Mouse (Mus musculus): Measurements from ENCODE around the gene Thtpa. TPM values are rescaled to one million over a fixed set of nuclear protein-coding genes. Genes with fewer than 3 reads are reported as not detected.
A peak's percentile ranks its signal among the peaks of the same experiment; 100 is the strongest.

The Thtpa gene
- polyA plus RNA-seq, 1 experiment from 2014 or later: 22.8 TPM

GRCm38 (mm10) chr14:55111720-55112119 is 17.1 kb downstream of the Thtpa start:
- Histone ChIP-seq H3K27ac (replicated peaks) (no peak overlapping the region), H3K27me3 (replicated peaks; ENCODE audit: low read depth, poor library complexity, severe bottlenecking) (peaks cover 97% of the 10 kb centered on the region), H3K36me3 (replicated peaks) (no peaks in the 10 kb centered on the region), H3K4me1 (peaks cover 66% of the 10 kb centered on the region), H3K4me3 (no peak overlapping the region), H3K9me3 (no peaks in the 10 kb centered on the region)
- WGBS: 78% methylated on average over 2 of the region's 2 CpGs
- DNase-seq (ENCODE audit: low spot score): no peak

GRCm38 (mm10) chr14:55113351-55113974 is 18.9 kb downstream of the Thtpa start:
- peaks cover 100% of the 10 kb centered on the region for H3K27me3 ChIP-seq (replicated peaks; ENCODE audit: low read depth, poor library complexity, severe bottlenecking)
- no peak for DNase-seq (ENCODE audit: low spot score)
- peaks cover 55% of the 10 kb centered on the region for H3K4me1 ChIP-seq
- H3K4me3 ChIP-seq: peak overlapping the region; percentile 71
- no peaks in the 10 kb centered on the region for H3K36me3 ChIP-seq (replicated peaks)
- no peak overlapping the region for H3K27ac ChIP-seq (replicated peaks)
- H3K9me3 ChIP-seq: no peaks in the 10 kb centered on the region
- WGBS: 74% methylated on average over 51 of the region's 51 CpGs

- 10% methylated on average over 26 of the region's 26 CpGs for WGBS
- DNase-seq (ENCODE audit: low spot score): peak; percentile 52
- Histone ChIP-seq H3K36me3 (replicated peaks) (no peaks in the 10 kb centered on the region), H3K27ac (replicated peaks) (no peak overlapping the region), H3K27me3 (replicated peaks; ENCODE audit: low read depth, poor library complexity, severe bottlenecking) (peaks cover 100% of the 10 kb centered on the region), H3K4me1 (peaks cover 48% of the 10 kb centered on the region), H3K9me3 (no peaks in the 10 kb centered on the region), H3K4me3 (peak overlapping the region; percentile 71)
These were observed 19.5 kb downstream of the Thtpa start for GRCm38 (mm10) chr14:55113975-55114645.

GRCm38 (mm10) chr14:55114759-55115701 is 20.4 kb downstream of the Thtpa start:
- peak overlapping the region; percentile 71 for H3K4me3 ChIP-seq
- H3K27me3 ChIP-seq (replicated peaks; ENCODE audit: low read depth, poor library complexity, severe bottlenecking): peaks cover 96% of the 10 kb centered on the region
- H3K4me1 ChIP-seq: peaks cover 39% of the 10 kb centered on the region
- H3K27ac ChIP-seq (replicated peaks): peak overlapping the region; percentile 69
- H3K9me3 ChIP-seq: no peaks in the 10 kb centered on the region
- DNase-seq (ENCODE audit: low spot score): peak; percentile 74
- 1% methylated on average over 78 of the region's 78 CpGs for WGBS
- H3K36me3 ChIP-seq (replicated peaks): no peaks in the 10 kb centered on the region

GRCm38 (mm10) chr14:55115846-55116245 is 21.3 kb downstream of the Thtpa start:
- Histone ChIP-seq H3K27me3 (replicated peaks; ENCODE audit: low read depth, poor library complexity, severe bottlenecking) (peaks cover 87% of the 10 kb centered on the region), H3K4me3 (peak overlapping the region; percentile 71), H3K4me1 (peaks cover 37% of the 10 kb centered on the region), H3K36me3 (replicated peaks) (no peaks in the 10 kb centered on the region), H3K27ac (replicated peaks) (no peak overlapping the region), H3K9me3 (no peaks in the 10 kb centered on the region)
- WGBS: 0% methylated on average over 8 of the region's 8 CpGs
- no peak for DNase-seq (ENCODE audit: low spot score)

- H3K4me1 ChIP-seq: peaks cover 37% of the 10 kb centered on the region
- no peak within 1 kb of the TSS for H3K27ac ChIP-seq (replicated peaks)
- H3K36me3 ChIP-seq (replicated peaks): no peaks in the 10 kb centered on the region
- H3K27me3 ChIP-seq (replicated peaks; ENCODE audit: low read depth, poor library complexity, severe bottlenecking): peaks cover 80% of the 10 kb centered on the region
- WGBS: 4% methylated on average over 21 of the region's 21 CpGs
- DNase-seq (ENCODE audit: low spot score): no peak
- peak within 1 kb of the TSS; percentile 71 for H3K4me3 ChIP-seq
- H3K9me3 ChIP-seq: no peaks in the 10 kb centered on the region
These were observed 22.0 kb downstream of the Thtpa start, which contains the start of gene Jph4 for GRCm38 (mm10) chr14:55116425-55117200. Jph4 (minus strand) TSS chr14:55116935.

- no peak for DNase-seq (ENCODE audit: low spot score)
- no peak overlapping the region for H3K27ac ChIP-seq (replicated peaks)
- H3K4me1 ChIP-seq: peaks cover 39% of the 10 kb centered on the region
- peaks cover 62% of the 10 kb centered on the region for H3K27me3 ChIP-seq (replicated peaks; ENCODE audit: low read depth, poor library complexity, severe bottlenecking)
- WGBS: 84% methylated on average over 4 of the region's 4 CpGs
- no peaks in the 10 kb centered on the region for H3K9me3 ChIP-seq
- no peak overlapping the region for H3K4me3 ChIP-seq
- H3K36me3 ChIP-seq (replicated peaks): no peaks in the 10 kb centered on the region
These were observed 24.3 kb downstream of the Thtpa start for GRCm38 (mm10) chr14:55118852-55119251.

- no peaks in the 10 kb centered on the region for H3K9me3 ChIP-seq
- 69% methylated on average over 4 of the region's 4 CpGs for WGBS
- no peak overlapping the region for H3K27ac ChIP-seq (replicated peaks)
- peaks cover 32% of the 10 kb centered on the region for H3K4me1 ChIP-seq
- peaks cover 55% of the 10 kb centered on the region for H3K27me3 ChIP-seq (replicated peaks; ENCODE audit: low read depth, poor library complexity, severe bottlenecking)
- no peak for DNase-seq (ENCODE audit: low spot score)
- H3K4me3 ChIP-seq: no peak overlapping the region
- no peaks in the 10 kb centered on the region for H3K36me3 ChIP-seq (replicated peaks)
These were observed 25.0 kb downstream of the Thtpa start for GRCm38 (mm10) chr14:55119421-55120134.

- WGBS: 13% methylated on average over 5 of the region's 5 CpGs
- peak; percentile 84 for DNase-seq (ENCODE audit: low spot score)
- H3K27ac ChIP-seq (replicated peaks): peak overlapping the region; percentile 30; the same call in 1 of the 2 replicates
- H3K4me3 ChIP-seq: peak overlapping the region; percentile 21; the same call in 1 of the 2 replicates
- no peaks in the 10 kb centered on the region for H3K9me3 ChIP-seq
- peaks cover 31% of the 10 kb centered on the region for H3K27me3 ChIP-seq (replicated peaks; ENCODE audit: low read depth, poor library complexity, severe bottlenecking)
- H3K4me1 ChIP-seq: peaks cover 8% of the 10 kb centered on the region
- no peaks in the 10 kb centered on the region for H3K36me3 ChIP-seq (replicated peaks)
These were observed 27.4 kb downstream of the Thtpa start for GRCm38 (mm10) chr14:55121947-55122346.

GRCm38 (mm10) chr14:55122359-55122758 is 27.8 kb downstream of the Thtpa start:
- peak overlapping the region; percentile 21; the same call in 1 of the 2 replicates for H3K4me3 ChIP-seq
- peaks cover 27% of the 10 kb centered on the region for H3K27me3 ChIP-seq (replicated peaks; ENCODE audit: low read depth, poor library complexity, severe bottlenecking)
- no peaks in the 10 kb centered on the region for H3K36me3 ChIP-seq (replicated peaks)
- H3K9me3 ChIP-seq: no peaks in the 10 kb centered on the region
- 53% methylated on average over 8 of the region's 8 CpGs for WGBS
- H3K27ac ChIP-seq (replicated peaks): peak overlapping the region; percentile 30; the same call in 1 of the 2 replicates
- H3K4me1 ChIP-seq: peaks cover 7% of the 10 kb centered on the region
- DNase-seq (ENCODE audit: low spot score): no peak

- H3K4me1 ChIP-seq: peaks cover 7% of the 10 kb centered on the region
- H3K4me3 ChIP-seq: no peak overlapping the region
- 85% methylated on average over 5 of the region's 5 CpGs for WGBS
- H3K27me3 ChIP-seq (replicated peaks; ENCODE audit: low read depth, poor library complexity, severe bottlenecking): 0 out of 2 replicates have a peak, but pooled peaks cover 5% of the 10 kb centered on the region
- DNase-seq (ENCODE audit: low spot score): no peak
- no peak overlapping the region for H3K27ac ChIP-seq (replicated peaks)
- H3K9me3 ChIP-seq: no peaks in the 10 kb centered on the region
- no peaks in the 10 kb centered on the region for H3K36me3 ChIP-seq (replicated peaks)
These were observed 31.1 kb downstream of the Thtpa start for GRCm38 (mm10) chr14:55125711-55126110.
